Mouse (Mus musculus): ENCODE results near the gene Krtap15. TPM values are rescaled to one million over a fixed set of nuclear protein-coding genes. Genes with fewer than 3 reads are reported as not detected.

Gene Krtap15
- polyA plus RNA-seq (2015; fragmentation: Nextera tagmentation; extraction: Ambion mirVana), result not detected in 2 replicates

- Histone ChIP-seq H3K9ac (replicated peaks) (no peak within 1 kb of the TSS), H3K27ac (replicated peaks) (no peak within 1 kb of the TSS), H3K4me1 (no peaks in the 10 kb centered on the region), H3K27me3 (replicated peaks) (no peaks in the 10 kb centered on the region; the same call in 1 of the 2 replicates), H3K36me3 (no peaks in the 10 kb centered on the region), H3K9me3 (replicated peaks) (no peaks in the 10 kb centered on the region), H3K4me2 (no peak within 1 kb of the TSS), H3K4me3 (replicated peaks) (no peak within 1 kb of the TSS)
- WGBS, result 80% methylated on average over 3 of the region's 3 CpGs
- ATAC-seq (ENCODE audit: low FRiP score), result no peak
These were observed at the start of gene Krtap15 for GRCm38 (mm10) chr16:88820066-88820465. Gene Krtap15 (plus strand): TSS chr16:88820215.

DNA sequence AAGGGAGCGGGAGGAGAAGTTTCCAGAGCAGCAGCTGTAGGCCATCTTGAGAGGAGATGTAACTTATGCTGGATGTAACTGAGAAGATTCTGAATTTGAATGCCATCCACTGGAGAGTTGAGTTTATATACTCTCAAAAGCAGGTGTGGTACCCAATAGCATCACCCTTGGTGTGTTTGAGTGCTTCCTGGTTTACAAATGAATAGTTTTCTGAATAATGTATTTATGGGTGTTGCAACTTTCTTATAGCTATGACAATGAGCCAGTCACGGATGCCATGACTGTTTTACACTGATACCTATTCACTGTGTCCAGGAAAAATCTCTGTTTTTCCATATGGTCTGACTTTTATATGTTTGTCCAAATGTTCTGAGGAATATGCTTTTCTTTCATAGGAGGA is 45.9 kb upstream of the Krtap15 start, which contains the start of gene 2310057N15Rik:
Gene 2310057N15Rik (minus strand): TSS at position 101 of the 400 bp plus-strand sequence.
- no peak for ATAC-seq (ENCODE audit: low FRiP score)
- Histone ChIP-seq H3K9ac (replicated peaks) (no peak within 1 kb of the TSS), H3K4me3 (replicated peaks) (no peak within 1 kb of the TSS), H3K27me3 (replicated peaks) (no peaks in the 10 kb centered on the region), H3K9me3 (replicated peaks) (no peaks in the 10 kb centered on the region), H3K36me3 (no peaks in the 10 kb centered on the region), H3K4me2 (no peak within 1 kb of the TSS), H3K4me1 (no peaks in the 10 kb centered on the region), H3K27ac (replicated peaks) (no peak within 1 kb of the TSS)
- 89% methylated on average over 2 of the region's 2 CpGs for WGBS

DNA sequence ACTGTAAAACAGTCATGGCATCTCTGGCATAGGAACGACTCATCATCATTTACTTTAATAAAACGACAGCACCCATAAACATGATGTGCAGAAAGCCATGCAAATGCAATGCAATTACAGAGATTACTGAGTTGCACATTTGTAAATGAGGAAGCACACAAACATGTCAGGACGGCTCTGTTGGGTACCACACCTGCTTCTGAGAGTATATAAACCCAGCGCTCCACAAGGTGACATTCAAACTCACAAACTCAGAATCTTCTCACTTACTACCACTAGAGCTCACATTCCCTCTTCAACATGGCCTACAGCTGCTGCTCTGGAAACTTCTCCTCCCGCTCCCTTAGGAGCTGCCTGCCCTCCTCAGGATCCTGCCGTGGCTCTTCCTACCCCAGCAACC is 42.4 kb upstream of the Krtap15 start, which contains the start of gene Gm5965:
Gene Gm5965 (plus strand): TSS at position 301 of the 400 bp plus-strand sequence.
- Histone ChIP-seq H3K27ac (replicated peaks) (no peak within 1 kb of the TSS), H3K27me3 (replicated peaks) (no peaks in the 10 kb centered on the region), H3K9me3 (replicated peaks) (no peaks in the 10 kb centered on the region), H3K36me3 (no peaks in the 10 kb centered on the region), H3K4me2 (no peak within 1 kb of the TSS), H3K4me1 (no peaks in the 10 kb centered on the region), H3K4me3 (replicated peaks) (no peak within 1 kb of the TSS), H3K9ac (replicated peaks) (no peak within 1 kb of the TSS)
- WGBS, result 86% methylated on average over 6 of the region's 6 CpGs
- no peak for ATAC-seq (ENCODE audit: low FRiP score)

DNA sequence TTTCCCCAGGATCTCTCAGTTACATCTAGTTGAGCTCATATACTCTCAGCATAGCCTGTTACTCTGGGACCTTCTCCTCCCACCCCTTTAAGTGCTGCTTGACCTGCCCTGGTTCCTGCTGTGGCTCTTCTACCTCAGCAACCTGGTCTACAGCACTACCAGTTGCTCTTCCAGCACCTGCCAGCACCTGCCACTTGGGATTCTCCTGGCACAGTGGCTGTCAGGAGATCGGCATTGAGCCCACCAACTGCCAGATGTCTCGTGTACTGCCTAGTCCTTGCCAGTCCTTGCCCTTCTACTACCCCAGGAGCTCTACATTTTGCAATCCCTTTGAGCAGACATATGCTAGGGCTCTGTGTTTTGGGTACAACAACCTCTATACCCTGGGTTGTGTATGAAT is 33.2 kb upstream of the Krtap15 start:
- Histone ChIP-seq H3K4me3 (replicated peaks) (no peak overlapping the region), H3K36me3 (no peaks in the 10 kb centered on the region), H3K4me2 (no peak overlapping the region), H3K9me3 (replicated peaks) (no peaks in the 10 kb centered on the region), H3K27ac (replicated peaks) (no peak overlapping the region), H3K9ac (replicated peaks) (no peak overlapping the region), H3K4me1 (no peaks in the 10 kb centered on the region), H3K27me3 (replicated peaks) (no peaks in the 10 kb centered on the region)
- ATAC-seq (ENCODE audit: low FRiP score), result no peak
- 88% methylated on average over 2 of the region's 2 CpGs for WGBS

- H3K36me3 ChIP-seq, result no peaks in the 10 kb centered on the region
- no peak within 1 kb of the TSS for H3K4me2 ChIP-seq
- no peak for ATAC-seq (ENCODE audit: low FRiP score)
- no peaks in the 10 kb centered on the region for H3K9me3 ChIP-seq (replicated peaks)
- H3K27me3 ChIP-seq (replicated peaks), result no peaks in the 10 kb centered on the region
- 85% methylated on average over 2 of the region's 2 CpGs for WGBS
- no peak within 1 kb of the TSS for H3K9ac ChIP-seq (replicated peaks)
- H3K4me3 ChIP-seq (replicated peaks), result no peak within 1 kb of the TSS
- no peak within 1 kb of the TSS for H3K27ac ChIP-seq (replicated peaks)
- H3K4me1 ChIP-seq, result no peaks in the 10 kb centered on the region
These were observed 8.2 kb upstream of the Krtap15 start, which contains the start of gene Gm20741 for GRCm38 (mm10) chr16:88811827-88812226. Gene Gm20741 (minus strand): TSS chr16:88812220.

GRCm38 (mm10) chr16:88823736-88824135 is 3.7 kb downstream of the Krtap15 start:
- H3K9me3 ChIP-seq (replicated peaks), result no peaks in the 10 kb centered on the region
- H3K4me1 ChIP-seq, result no peaks in the 10 kb centered on the region
- no peak overlapping the region for H3K4me2 ChIP-seq
- H3K9ac ChIP-seq (replicated peaks), result no peak overlapping the region
- no peak for ATAC-seq (ENCODE audit: low FRiP score)
- H3K36me3 ChIP-seq, result no peaks in the 10 kb centered on the region
- H3K27me3 ChIP-seq (replicated peaks), result no peaks in the 10 kb centered on the region; the same call in 1 of the 2 replicates
- H3K4me3 ChIP-seq (replicated peaks), result no peak overlapping the region
- H3K27ac ChIP-seq (replicated peaks), result no peak overlapping the region
- WGBS, result 77% methylated on average over 3 of the region's 3 CpGs

- H3K27ac ChIP-seq (replicated peaks), result no peak within 1 kb of the TSS
- no peaks in the 10 kb centered on the region for H3K27me3 ChIP-seq (replicated peaks)
- H3K9ac ChIP-seq (replicated peaks), result no peak within 1 kb of the TSS
- H3K4me1 ChIP-seq, result no peaks in the 10 kb centered on the region
- H3K9me3 ChIP-seq (replicated peaks), result no peaks in the 10 kb centered on the region
- H3K4me3 ChIP-seq (replicated peaks), result no peak within 1 kb of the TSS
- no peak within 1 kb of the TSS for H3K4me2 ChIP-seq
- 57% methylated on average over 9 of the region's 9 CpGs for WGBS
- ATAC-seq (ENCODE audit: low FRiP score), result no peak
- no peaks in the 10 kb centered on the region for H3K36me3 ChIP-seq
These were observed 6.2 kb downstream of the Krtap15 start, which contains the start of gene Krtap14 for GRCm38 (mm10) chr16:88826095-88826652. Gene Krtap14 (minus strand): TSS chr16:88826145.

DNA sequence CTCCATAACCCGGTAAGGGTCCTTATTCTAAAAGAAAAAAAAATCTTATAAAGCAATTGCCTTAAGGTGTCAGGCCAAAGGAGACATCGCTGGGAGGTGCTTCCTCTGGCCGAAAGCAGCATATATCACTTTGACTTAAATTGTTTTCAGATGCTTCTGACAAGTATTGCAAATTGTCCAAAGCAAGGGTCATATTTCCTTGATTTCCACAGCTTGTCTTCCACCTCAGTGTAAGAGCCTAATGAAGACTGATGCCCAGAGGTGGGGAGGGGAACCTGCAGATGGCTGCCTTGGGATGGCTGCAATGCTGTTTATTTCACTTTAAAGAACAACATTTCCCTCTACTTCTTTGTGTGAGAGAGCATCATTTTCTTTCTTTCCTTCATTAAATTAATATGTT is 7.0 kb downstream of the Krtap15 start:
- whole genome bisulfite sequencing, result 24% methylated on average over 3 of the region's 3 CpGs
- H3K36me3 ChIP-seq, result no peaks in the 10 kb centered on the region
- H3K27ac ChIP-seq (replicated peaks), result no peak overlapping the region
- no peak overlapping the region for H3K4me2 ChIP-seq
- H3K9me3 ChIP-seq (replicated peaks), result no peaks in the 10 kb centered on the region
- H3K27me3 ChIP-seq (replicated peaks), result no peaks in the 10 kb centered on the region
- H3K9ac ChIP-seq (replicated peaks), result no peak overlapping the region
- ATAC-seq (ENCODE audit: low FRiP score), result no peak
- no peak overlapping the region for H3K4me3 ChIP-seq (replicated peaks)
- no peaks in the 10 kb centered on the region for H3K4me1 ChIP-seq

DNA sequence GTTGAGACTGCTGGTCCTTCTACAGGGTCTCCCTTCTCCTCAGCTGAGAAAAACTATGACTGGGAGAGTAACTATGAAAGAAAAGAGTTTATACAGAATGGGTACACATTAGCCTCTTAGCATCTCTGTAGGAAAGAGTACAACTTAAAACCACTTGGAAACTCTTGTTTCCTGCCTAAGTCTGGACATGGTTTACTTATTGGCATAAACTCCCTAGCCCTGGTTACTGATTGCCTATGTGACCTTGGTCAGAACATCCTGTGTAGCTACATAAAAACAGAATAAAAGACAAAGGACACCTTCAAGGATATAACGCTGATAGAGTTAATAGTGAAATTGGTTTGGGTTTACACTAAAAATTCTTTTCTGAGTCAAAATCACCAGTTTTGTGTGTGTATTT is 27.3 kb downstream of the Krtap15 start:
- no peak for ATAC-seq (ENCODE audit: low FRiP score)

GRCm38 (mm10) chr16:88848558-88848957 is 28.5 kb downstream of the Krtap15 start:
- ATAC-seq (ENCODE audit: low FRiP score), result no peak
- Histone ChIP-seq H3K27ac (replicated peaks) (no peak overlapping the region), H3K4me2 (no peak overlapping the region), H3K36me3 (no peaks in the 10 kb centered on the region), H3K4me3 (replicated peaks) (no peak overlapping the region), H3K4me1 (no peaks in the 10 kb centered on the region), H3K9ac (replicated peaks) (no peak overlapping the region), H3K9me3 (replicated peaks) (no peaks in the 10 kb centered on the region), H3K27me3 (replicated peaks) (no peaks in the 10 kb centered on the region)
- WGBS, result 87% methylated on average over 4 of the region's 4 CpGs

More for the DNA sequence above, 27.3 kb downstream of the Krtap15 start:
- Histone ChIP-seq H3K36me3 (no peaks in the 10 kb centered on the region), H3K9me3 (replicated peaks) (no peaks in the 10 kb centered on the region), H3K27me3 (replicated peaks) (no peaks in the 10 kb centered on the region), H3K4me2 (no peak overlapping the region), H3K4me1 (no peaks in the 10 kb centered on the region), H3K27ac (replicated peaks) (no peak overlapping the region), H3K4me3 (replicated peaks) (no peak overlapping the region), H3K9ac (replicated peaks) (no peak overlapping the region)
- WGBS, result 95% methylated on average over 1 of the region's 1 CpGs

- WGBS, result 18% methylated on average over 5 of the region's 5 CpGs
- H3K4me1 ChIP-seq, result no peaks in the 10 kb centered on the region
- H3K4me3 ChIP-seq (replicated peaks), result no peak overlapping the region
- no peak overlapping the region for H3K4me2 ChIP-seq
- H3K9me3 ChIP-seq (replicated peaks), result no peaks in the 10 kb centered on the region
- no peaks in the 10 kb centered on the region for H3K36me3 ChIP-seq
- no peaks in the 10 kb centered on the region for H3K27me3 ChIP-seq (replicated peaks)
- H3K27ac ChIP-seq (replicated peaks), result no peak overlapping the region
- no peak for ATAC-seq (ENCODE audit: low FRiP score)
- H3K9ac ChIP-seq (replicated peaks), result no peak overlapping the region
These were observed 31.4 kb downstream of the Krtap15 start for GRCm38 (mm10) chr16:88851450-88851849.

DNA sequence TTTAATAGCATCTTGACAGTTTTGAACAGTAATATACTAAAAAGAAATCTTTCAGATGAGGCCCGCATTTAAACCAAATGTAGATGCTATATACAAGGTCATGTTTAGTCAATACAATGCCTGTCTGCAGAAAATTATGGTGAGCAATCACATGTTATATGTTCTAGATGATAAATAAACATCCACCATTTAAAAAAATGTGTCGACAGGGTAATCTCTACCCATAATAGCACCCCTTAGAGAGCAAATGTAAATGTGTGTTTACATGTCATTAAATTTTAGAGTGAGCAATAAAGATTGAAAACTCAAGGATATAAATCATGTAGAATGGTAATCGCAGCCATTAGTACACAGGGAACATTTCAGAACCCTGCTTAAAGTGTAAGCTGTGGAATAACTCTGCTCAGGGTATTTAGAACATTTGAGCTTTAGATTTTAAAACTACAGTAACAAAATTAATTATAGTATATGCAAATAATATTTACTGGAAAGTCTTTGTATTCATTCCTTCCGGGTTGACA is 44.9 kb downstream of the Krtap15 start:
- Histone ChIP-seq H3K27ac (replicated peaks) (no peak overlapping the region), H3K4me1 (no peaks in the 10 kb centered on the region), H3K27me3 (replicated peaks) (no peaks in the 10 kb centered on the region), H3K36me3 (no peaks in the 10 kb centered on the region), H3K9ac (replicated peaks) (no peak overlapping the region), H3K4me3 (replicated peaks) (no peak overlapping the region), H3K4me2 (no peak overlapping the region), H3K9me3 (replicated peaks) (no peaks in the 10 kb centered on the region)
- no peak for ATAC-seq (ENCODE audit: low FRiP score)
- 55% methylated on average over 4 of the region's 4 CpGs for WGBS
